Mouse (Mus musculus) gastrocnemius, postnatal 14 days (tissue): ENCODE results near the gene Mmp15. TPM values are rescaled to one million over a fixed set of nuclear protein-coding genes. Genes with fewer than 3 reads are reported as not detected.

ENCODE experiments used
- DNase-seq: peaks from one replicate; pipeline ENCODE4 v3.0.0; 2021; ENCODE audit warnings: mixed read lengths
- intact Hi-C: fragments of 180-260 bp; cut with DNase I; formaldehyde crosslinking; loops from one replicate; pipeline ENCODE4 v1.15.1; 2025; ENCODE audit warnings: low total_unique reads
- long read RNA-seq, 2 experiments: library from polyadenylated mRNA; stranded (forward); transcript quantifications; one replicate each; pipeline ENCODE4 v2.0.0; 2021
- total RNA-seq, 2 experiments: library from RNA; stranded (reverse); gene quantifications; 2 replicates each; pipeline ENCODE4 v1.2.3; 2021

Gene Mmp15
- 10 to 100 TPM; 21.3 to 35.9 TPM for total RNA-seq
- long read RNA-seq, experiment 1, full-length matches to known transcripts: 16 of 37 reads
- long read RNA-seq, experiment 1, partial matches to known transcripts: 21 of 37 reads
- long read RNA-seq, experiment 1, other reads (novel, unspliced or antisense): 0 of 37 reads
- long read RNA-seq, experiment 2, full-length matches to known transcripts: 46 of 80 reads
- long read RNA-seq, experiment 2, partial matches to known transcripts: 30 of 80 reads
- long read RNA-seq, experiment 2, other reads (novel, unspliced or antisense): 4 of 80 reads

DNA sequence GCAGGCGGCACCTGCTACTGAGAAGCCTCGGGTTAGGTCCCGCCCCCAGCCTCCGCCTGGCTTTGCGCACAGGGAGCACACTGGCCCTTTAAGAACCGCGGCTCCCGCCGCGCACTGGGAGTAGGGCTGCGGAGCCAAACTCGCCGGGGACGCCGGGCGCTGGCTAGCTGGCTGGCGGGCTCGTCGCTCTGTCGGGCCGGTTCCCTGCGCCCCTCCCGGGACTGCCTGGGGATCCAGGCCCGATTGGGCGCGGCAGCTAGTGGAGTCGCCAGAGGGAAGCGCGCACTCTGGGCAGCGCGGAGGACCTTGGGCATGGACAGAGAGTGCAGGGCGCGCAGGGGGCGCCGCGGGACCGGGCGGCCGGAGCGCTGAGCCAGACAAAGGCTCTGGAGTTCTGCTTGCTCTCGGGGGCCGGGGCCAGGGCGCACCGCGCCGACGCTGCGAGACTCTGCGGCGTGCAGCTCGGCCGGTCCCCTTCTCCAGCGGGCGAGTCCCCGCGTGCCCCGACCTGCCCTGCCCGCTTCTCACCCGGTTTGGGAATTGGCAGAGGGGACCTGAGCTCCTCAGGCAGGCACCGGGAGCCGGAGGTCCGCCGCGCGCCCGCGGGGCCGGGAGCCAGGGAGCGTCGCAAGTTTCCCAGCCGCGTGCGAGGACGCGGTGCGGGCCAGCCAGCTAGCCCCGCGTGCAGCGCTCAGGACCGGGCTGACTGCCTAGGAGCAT, at the start of gene Mmp15:
TSS of gene Mmp15 (plus strand) at position 118 of the 720 bp plus-strand sequence.
- DNase-seq: peak; percentile 79
- intact Hi-C loops: no loop called here

DNA sequence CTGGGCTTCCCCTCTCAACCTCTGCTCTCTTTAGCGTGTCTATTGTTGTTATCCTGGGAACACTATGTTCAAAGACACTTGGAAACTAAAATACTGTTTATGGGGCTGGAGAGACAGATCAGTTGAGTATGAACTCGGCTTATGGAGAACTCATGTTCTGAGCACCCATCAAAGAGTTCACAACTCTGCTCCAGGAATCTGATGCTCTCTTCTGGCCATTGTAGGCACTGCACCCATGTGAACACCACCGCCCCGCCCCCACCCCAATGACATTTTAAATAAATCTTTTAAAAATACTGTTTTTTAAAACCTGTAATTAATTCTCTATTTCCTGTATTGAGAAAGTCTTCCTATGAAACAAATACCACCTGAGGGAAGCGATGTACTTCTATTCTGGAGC, 49.7 kb upstream of the Mmp15 start:
- intact Hi-C loops: loop anchor here (2.0 kb wide), 1 partner anchor 50 kb away; no protein-coding TSS in a partner anchor
- DNase-seq: no peak

DNA sequence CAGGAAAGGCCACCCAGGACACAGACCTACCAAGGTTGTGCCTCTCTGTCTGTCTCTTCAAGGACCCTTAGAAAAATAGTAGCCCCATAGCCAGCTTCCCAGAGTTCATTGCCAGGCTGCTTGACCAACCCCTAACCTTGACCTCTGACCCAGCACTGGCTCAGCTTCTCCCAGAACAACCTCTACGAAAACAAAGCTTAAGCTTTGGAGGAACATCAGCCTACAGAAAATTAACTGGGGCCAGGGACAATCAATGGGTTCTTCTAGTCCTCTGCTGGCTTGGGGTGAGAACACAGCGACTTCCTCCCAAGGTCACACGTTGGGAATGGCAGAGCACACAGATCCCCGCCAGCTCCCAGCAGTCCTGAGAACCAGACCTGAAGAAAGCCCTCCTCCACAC, 46.5 kb upstream of the Mmp15 start:
- no peak for DNase-seq
- intact Hi-C loops: no loop called here

GRCm38 (mm10) chr8:95306431-95306830, 45.6 kb upstream of the Mmp15 start, which contains the start of gene Cngb1:
Gene Cngb1 (minus strand): TSS chr8:95306585.
- DNase-seq: no peak
- intact Hi-C loops: no loop called here

- intact Hi-C loops: no loop called here
- no peak for DNase-seq
These were observed 41.6 kb upstream of the Mmp15 start, which contains the start of gene Tepp for GRCm38 (mm10) chr8:95310342-95310970. Gene Tepp (plus strand): TSS chr8:95310566.

- intact Hi-C loops: no loop called here
These were observed 39.2 kb upstream of the Mmp15 start for GRCm38 (mm10) chr8:95312836-95313235.

DNA sequence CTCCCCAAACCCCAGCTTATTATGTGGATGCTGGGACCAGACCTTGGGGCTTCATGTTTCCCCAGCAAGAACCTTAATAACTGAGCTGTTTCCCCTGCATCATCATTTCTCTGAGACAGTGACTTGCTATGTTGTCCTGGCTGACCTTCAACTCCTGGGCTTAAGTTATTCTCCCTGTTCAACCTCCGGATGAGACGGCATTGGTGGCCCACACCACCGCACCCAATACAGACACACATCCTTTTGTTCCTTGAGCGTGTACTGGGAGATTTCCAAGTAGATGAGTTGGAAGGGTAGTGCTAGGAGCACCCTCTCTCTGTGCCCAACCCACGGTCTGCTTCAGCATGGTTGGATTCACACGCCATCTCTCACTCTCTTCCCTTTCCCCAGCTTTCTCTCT, 38.2 kb upstream of the Mmp15 start:
- intact Hi-C loops: no loop called here
- no peak for DNase-seq

More at GRCm38 (mm10) chr8:95312836-95313235, 39.2 kb upstream of the Mmp15 start:
- DNase-seq: no peak

GRCm38 (mm10) chr8:95314707-95315106, 37.4 kb upstream of the Mmp15 start:
- intact Hi-C loops: no loop called here

GRCm38 (mm10) chr8:95315350-95315749, 36.7 kb upstream of the Mmp15 start:
- intact Hi-C loops: no loop called here
- DNase-seq: no peak

More at GRCm38 (mm10) chr8:95314707-95315106, 37.4 kb upstream of the Mmp15 start:
- DNase-seq: no peak

DNA sequence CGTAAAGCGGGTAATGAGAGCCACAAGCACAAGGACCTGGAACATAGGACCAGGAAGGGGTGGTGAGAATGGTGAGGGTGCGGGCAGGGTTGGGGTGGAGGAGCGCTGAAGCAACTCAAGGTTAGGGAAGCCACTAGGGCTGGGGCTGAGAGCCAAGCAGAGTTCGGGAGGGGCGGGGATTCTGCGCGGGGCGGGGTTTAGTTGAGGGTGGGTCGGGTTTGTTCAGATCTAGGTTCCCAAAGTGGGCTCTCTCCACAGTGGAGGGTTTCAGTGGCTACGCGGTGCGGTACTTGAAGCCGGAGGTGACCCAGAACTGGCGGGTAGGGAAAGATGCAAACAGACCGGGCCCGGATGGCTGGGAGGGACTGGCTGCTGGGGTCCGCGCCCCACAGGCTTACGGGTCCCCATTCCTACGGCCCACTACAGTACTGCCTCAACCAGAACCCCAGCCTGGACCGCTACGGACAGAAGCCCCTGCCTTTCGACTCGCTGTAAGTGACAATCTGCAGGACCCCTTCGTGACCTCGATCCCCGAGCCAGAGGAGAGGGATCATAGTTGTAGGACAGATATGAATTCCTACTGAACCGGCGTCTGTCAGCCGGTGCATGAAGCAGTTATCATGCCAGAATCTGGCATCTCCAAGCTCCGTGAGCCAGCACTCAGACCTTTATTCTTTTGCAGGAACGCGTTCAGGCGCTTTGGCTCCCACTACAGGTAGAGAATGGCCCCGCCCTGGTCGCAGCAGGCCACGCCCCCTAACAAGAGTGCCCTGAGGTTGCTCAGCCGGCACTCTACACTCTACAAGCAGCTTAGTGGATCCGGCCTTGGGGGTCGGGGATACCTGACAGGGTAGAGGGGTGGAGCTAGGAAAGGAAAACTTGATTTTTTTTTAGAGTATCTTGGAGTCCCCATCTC, 31.6 kb upstream of the Mmp15 start:
- DNase-seq: peak; percentile 28
- intact Hi-C loops: no loop called here

- DNase-seq: no peak
- intact Hi-C loops: no loop called here
These were observed 28.9 kb upstream of the Mmp15 start for GRCm38 (mm10) chr8:95323201-95323600.

DNA sequence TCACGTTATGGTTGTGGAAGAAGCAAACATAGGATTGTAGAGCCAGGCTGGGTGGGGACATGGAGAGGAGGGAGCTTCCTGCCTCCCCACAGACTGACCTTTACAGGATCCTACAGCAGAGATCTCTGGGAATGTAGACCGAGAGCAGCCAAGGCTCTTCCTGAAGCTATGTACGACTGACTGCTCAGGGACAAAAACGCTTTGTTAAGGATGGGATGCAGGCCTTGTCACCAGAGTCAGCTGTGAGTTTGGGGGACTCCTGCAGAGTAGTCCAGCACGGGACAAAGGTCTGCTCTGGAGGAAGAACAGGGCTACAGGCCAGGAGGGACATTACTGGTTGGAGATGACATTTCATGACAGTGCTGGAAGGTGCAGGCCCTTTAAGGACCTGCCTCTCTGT, 27.4 kb upstream of the Mmp15 start:
- intact Hi-C loops: no loop called here
- no peak for DNase-seq

DNA sequence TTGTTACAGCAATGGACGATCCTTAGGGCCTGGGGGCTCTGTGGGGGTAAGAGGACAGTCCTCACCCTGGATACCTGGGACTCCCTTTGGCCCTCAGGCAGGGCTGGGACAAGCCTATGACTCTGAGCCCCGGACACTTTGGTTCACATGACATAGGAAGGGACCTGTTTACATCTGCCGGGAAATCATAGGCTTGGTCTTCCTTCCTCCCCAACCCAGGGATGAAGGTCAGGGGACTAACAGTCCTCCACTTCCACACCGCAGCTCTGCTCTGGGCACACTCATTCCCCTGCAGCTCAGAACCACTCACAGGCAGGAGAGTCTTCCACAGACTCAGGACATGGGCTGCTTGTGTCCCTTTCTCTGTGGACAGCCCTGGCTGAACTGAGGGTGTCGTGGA, 25.2 kb upstream of the Mmp15 start:
- intact Hi-C loops: no loop called here
- no peak for DNase-seq

- intact Hi-C loops: no loop called here
- DNase-seq: no peak
These were observed 24.1 kb upstream of the Mmp15 start for GRCm38 (mm10) chr8:95327866-95328465.

- no peak for DNase-seq
- intact Hi-C loops: loop anchor here (2.0 kb wide), 1 partner anchor 78 kb away; no protein-coding TSS in a partner anchor
These were observed 21.7 kb upstream of the Mmp15 start for GRCm38 (mm10) chr8:95330367-95330766.

DNA sequence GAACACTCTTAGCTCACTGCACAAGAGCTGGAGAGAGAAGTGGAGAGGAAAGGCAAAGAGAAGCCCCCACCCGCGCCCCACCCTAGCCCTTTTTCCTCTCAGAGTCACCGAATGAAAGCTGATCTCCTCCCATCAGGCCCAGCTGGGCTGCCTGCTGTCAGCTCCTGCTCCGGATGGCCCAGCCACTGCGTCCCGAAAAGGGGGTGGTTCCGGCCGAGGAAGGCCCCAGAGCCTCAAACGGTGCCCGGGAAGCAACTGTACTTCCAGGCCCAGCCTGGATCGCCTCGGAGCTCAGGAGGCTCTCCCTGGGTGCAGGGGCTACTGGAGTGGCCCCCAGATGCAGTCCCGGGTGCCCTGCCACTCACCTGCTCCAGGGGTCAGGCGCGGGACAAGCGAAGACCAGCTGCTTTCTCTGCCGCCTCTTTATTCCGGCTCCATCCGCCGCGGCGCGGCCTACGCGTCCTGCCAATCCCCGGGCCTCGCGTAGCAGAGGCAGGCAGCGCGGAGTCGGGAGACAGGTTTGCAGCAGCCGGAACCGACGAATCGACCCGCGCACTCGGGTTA, 20.8 kb upstream of the Mmp15 start:
- DNase-seq: peak; percentile 76

GRCm38 (mm10) chr8:95331720-95332436, 20.2 kb upstream of the Mmp15 start, which contains the start of the genes Zfp319 and Usb1:
Gene Zfp319 (minus strand): TSS chr8:95331950.
Gene Usb1 (plus strand): TSS chr8:95332284.
- intact Hi-C loops: loop anchor here (2.0 kb wide), 1 partner anchor 79 kb away; no protein-coding TSS in a partner anchor

More for the DNA sequence above, 20.8 kb upstream of the Mmp15 start:
- intact Hi-C loops: loop anchor here (2.0 kb wide), 1 partner anchor 78 kb away; no protein-coding TSS in a partner anchor

More at GRCm38 (mm10) chr8:95331720-95332436, 20.2 kb upstream of the Mmp15 start, which contains the start of the genes Zfp319 and Usb1:
- peak; percentile 96 for DNase-seq
